Mouse (Mus musculus) thymus, adult 2 months (tissue): ENCODE measurements around the gene Tmem63c.

Experiments used
- CTCF ChIP-seq: fragments of 200-500 bp; IDR thresholded peaks from 2 replicates; pipeline ENCODE4 v1.5.1; 2012; ENCODE audit warnings: mild to moderate bottlenecking, control low read depth, low read length, moderate library complexity, borderline replicate concordance; ENCODE audit not compliant: control insufficient read depth, poor library complexity, insufficient read depth; ENCODE audit errors: extremely low read depth
- POLR2A ChIP-seq: fragments of 200-500 bp; IDR thresholded peaks from 2 replicates; pipeline ENCODE4 v1.6.1; 2012; ENCODE audit warnings: mild to moderate bottlenecking, low read length, control low read depth, moderate library complexity; ENCODE audit not compliant: control insufficient read depth, poor library complexity, insufficient read depth; ENCODE audit errors: extremely low read depth

DNA sequence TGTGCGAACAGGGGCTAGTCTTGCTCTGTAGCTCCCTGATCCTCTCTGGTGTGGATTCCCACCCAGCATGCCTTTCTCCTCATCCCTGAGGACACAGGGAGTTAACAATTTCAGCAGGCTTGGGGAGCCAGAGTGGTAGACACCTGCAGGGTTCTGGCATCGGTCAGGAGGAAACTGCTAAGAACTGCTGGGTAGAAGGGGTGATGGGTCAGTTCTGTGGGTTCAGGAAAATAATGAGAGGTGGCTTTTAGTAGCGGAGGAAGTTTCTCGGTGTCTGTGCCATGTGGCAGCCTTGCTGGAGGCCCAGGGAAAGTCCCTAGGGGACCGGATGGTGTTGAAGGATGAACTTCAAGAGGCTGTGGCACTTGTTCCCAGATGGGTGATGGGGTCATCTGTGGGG lies 6.3 kb downstream of the Tmem63c start:
- TF ChIP-seq CTCF, result no peak
- no peak for TF ChIP-seq POLR2A
